Mouse (Mus musculus) midbrain, embryonic 16.5 days (tissue): Measurements from ENCODE around the gene Cfd. TPM values are rescaled to one million over a fixed set of nuclear protein-coding genes. Genes with fewer than 3 reads are reported as not detected.
A peak's percentile ranks its signal among the peaks of the same experiment; 100 is the strongest.

Experiments used
- ATAC-seq: fragments of 200-750 bp; cut with Nextera tagmentation; 2 replicates; pipeline ENCODE4 v1.8.0; 2017; ENCODE audit warnings: moderate TSS enrichment
- H3K27ac ChIP-seq: fragments of 300-500 bp; sonication (generic); 2 replicates; pipeline ENCODE4 v1.5.1; 2014; ENCODE audit warnings: mild to moderate bottlenecking, low read length, mixed read lengths
- H3K27me3 ChIP-seq: fragments of 300-500 bp; sonication (generic); 2 replicates; pipeline ENCODE4 v1.6.1; 2014; ENCODE audit warnings: low read depth, low read length, mixed read lengths; ENCODE audit not compliant: control insufficient read depth, insufficient read depth
- H3K36me3 ChIP-seq: fragments of 300-500 bp; sonication (generic); 2 replicates; pipeline ENCODE4 v1.6.1; 2014; ENCODE audit warnings: mild to moderate bottlenecking, low read length, moderate library complexity, mixed read lengths; ENCODE audit not compliant: control insufficient read depth, insufficient read depth
- H3K4me1 ChIP-seq: fragments of 300-500 bp; sonication (generic); 2 replicates; pipeline ENCODE4 v1.6.1; 2014; ENCODE audit warnings: mild to moderate bottlenecking, low read length, mixed read lengths; ENCODE audit not compliant: control insufficient read depth, insufficient read depth
- H3K4me2 ChIP-seq: fragments of 300-500 bp; sonication (generic); 2 replicates; pipeline ENCODE4 v1.6.1; 2014; ENCODE audit warnings: mild to moderate bottlenecking, low read length, mixed read lengths
- H3K4me3 ChIP-seq: fragments of 300-500 bp; sonication (generic); 2 replicates; pipeline ENCODE4 v1.5.1; 2014; ENCODE audit warnings: low read depth, mild to moderate bottlenecking, low read length, moderate library complexity, mixed read lengths
- H3K9ac ChIP-seq: fragments of 300-500 bp; sonication (generic); 2 replicates; pipeline ENCODE4 v1.6.1; 2014; ENCODE audit warnings: low read depth, low read length, mixed read lengths
- H3K9me3 ChIP-seq: fragments of 300-500 bp; sonication (generic); replicated peaks from 2 replicates; pipeline ENCODE4 v1.6.1; 2014; ENCODE audit warnings: mild to moderate bottlenecking, low read length, mixed read lengths; ENCODE audit not compliant: control insufficient read depth, poor library complexity, severe bottlenecking
- WGBS: fragments of 180-500 bp; shearing (Covaris S2); extraction: QIAGEN DNeasy Blood & Tissue Kit; methylation state at CpG from one replicate; pipeline ENCODE4 v1.1.7; 2014; 5-methylcytosine and 5-hydroxymethylcytosine counted together
- polyA plus RNA-seq: library from polyadenylated mRNA; unstranded; fragments of >200 nt; fragmentation: Nextera tagmentation; extraction: Ambion mirVana; gene quantifications from 2 replicates; pipeline ENCODE4 v1.2.1, GENCODE M21; 2015

Cfd gene
- polyA plus RNA-seq, 1 experiment from 2014 or later = 0.20 TPM

- H3K9me3 ChIP-seq = no peaks in the 10 kb centered on the region
- no peak overlapping the region for H3K9ac ChIP-seq
- H3K4me3 ChIP-seq = no peak overlapping the region
- 82% methylated on average over 11 of the region's 11 CpGs for WGBS
- H3K4me1 ChIP-seq = peaks cover 17% of the 10 kb centered on the region
- no peak for ATAC-seq
- H3K4me2 ChIP-seq = no peak overlapping the region
- H3K27me3 ChIP-seq = no peaks in the 10 kb centered on the region
- peaks cover 41% of the 10 kb centered on the region for H3K36me3 ChIP-seq
- H3K27ac ChIP-seq = no peak overlapping the region
These were observed 24.1 kb upstream of the Cfd start for GRCm38 (mm10) chr10:79866601-79867000.

- no peaks in the 10 kb centered on the region for H3K9me3 ChIP-seq
- H3K27me3 ChIP-seq = no peaks in the 10 kb centered on the region
- peaks cover 39% of the 10 kb centered on the region for H3K4me1 ChIP-seq
- H3K4me2 ChIP-seq = peak overlapping the region; percentile 97
- ATAC-seq = no peak
- H3K36me3 ChIP-seq = peaks cover 12% of the 10 kb centered on the region; the same call in 1 of the 2 replicates
- peak overlapping the region; percentile 50 for H3K4me3 ChIP-seq
- H3K27ac ChIP-seq = no peak overlapping the region
- H3K9ac ChIP-seq = no peak overlapping the region
- 92% methylated on average over 8 of the region's 8 CpGs for WGBS
These were observed 18.8 kb upstream of the Cfd start for GRCm38 (mm10) chr10:79871845-79872244.

- peak overlapping the region; percentile 97 for H3K4me2 ChIP-seq
- H3K27ac ChIP-seq = peak overlapping the region; percentile 90
- ATAC-seq = no peak
- H3K36me3 ChIP-seq = peaks cover 6% of the 10 kb centered on the region; the same call in 1 of the 2 replicates
- peak overlapping the region; percentile 50 for H3K4me3 ChIP-seq
- 34% methylated on average over 3 of the region's 3 CpGs for WGBS
- H3K9me3 ChIP-seq = no peaks in the 10 kb centered on the region
- H3K9ac ChIP-seq = peak overlapping the region; percentile 75
- peaks cover 36% of the 10 kb centered on the region for H3K4me1 ChIP-seq
- H3K27me3 ChIP-seq = no peaks in the 10 kb centered on the region
These were observed 17.8 kb upstream of the Cfd start for GRCm38 (mm10) chr10:79872862-79873261.

- Histone ChIP-seq H3K9ac (peak overlapping the region; percentile 75), H3K4me1 (peaks cover 36% of the 10 kb centered on the region), H3K9me3 (no peaks in the 10 kb centered on the region), H3K27me3 (no peaks in the 10 kb centered on the region), H3K27ac (peak overlapping the region; percentile 90), H3K4me3 (peak overlapping the region; percentile 50), H3K4me2 (peak overlapping the region; percentile 97), H3K36me3 (peaks cover 6% of the 10 kb centered on the region; the same call in 1 of the 2 replicates)
- WGBS = 3% methylated on average over 6 of the region's 6 CpGs
- ATAC-seq = peak; percentile 8; the same call in 1 of the 2 replicates
These were observed 17.3 kb upstream of the Cfd start for GRCm38 (mm10) chr10:79873313-79873712.

- WGBS = 0% methylated on average over 20 of the region's 26 CpGs
- Histone ChIP-seq H3K9ac (peak overlapping the region; percentile 75), H3K4me2 (peak overlapping the region; percentile 97), H3K27ac (peak overlapping the region; percentile 90), H3K4me1 (peaks cover 36% of the 10 kb centered on the region), H3K36me3 (peaks cover 6% of the 10 kb centered on the region; the same call in 1 of the 2 replicates), H3K27me3 (no peaks in the 10 kb centered on the region), H3K4me3 (peak overlapping the region; percentile 50), H3K9me3 (no peaks in the 10 kb centered on the region)
- peak; percentile 53 for ATAC-seq
These were observed 16.9 kb upstream of the Cfd start for GRCm38 (mm10) chr10:79873715-79874289.

- ATAC-seq = peak; percentile 93
These were observed 16.3 kb upstream of the Cfd start, which contains the start of the genes Prtn3 and Plppr3 for GRCm38 (mm10) chr10:79874290-79874862. Prtn3 (plus strand) TSS chr10:79874476. Plppr3 (minus strand) TSS chr10:79874634.

GRCm38 (mm10) chr10:79877174-79877573 is 13.5 kb upstream of the Cfd start:
- no peak for ATAC-seq
- H3K4me3 ChIP-seq = no peak overlapping the region

More at GRCm38 (mm10) chr10:79874290-79874862, 16.3 kb upstream of the Cfd start, which contains the start of the genes Prtn3 and Plppr3:
- peak within 1 kb of the TSS; percentile 90 for H3K27ac ChIP-seq
- no peaks in the 10 kb centered on the region for H3K9me3 ChIP-seq
- H3K36me3 ChIP-seq = peaks cover 6% of the 10 kb centered on the region; the same call in 1 of the 2 replicates
- peak within 1 kb of the TSS; percentile 50 for H3K4me3 ChIP-seq
- under 1% methylated on average over 45 of the region's 57 CpGs for WGBS
- peak within 1 kb of the TSS; percentile 75 for H3K9ac ChIP-seq
- H3K27me3 ChIP-seq = no peaks in the 10 kb centered on the region
- H3K4me1 ChIP-seq = peaks cover 30% of the 10 kb centered on the region
- H3K4me2 ChIP-seq = peak within 1 kb of the TSS; percentile 97

GRCm38 (mm10) chr10:79877757-79878156 is 12.9 kb upstream of the Cfd start:
- no peak overlapping the region for H3K27ac ChIP-seq

More at GRCm38 (mm10) chr10:79877174-79877573, 13.5 kb upstream of the Cfd start:
- no peaks in the 10 kb centered on the region for H3K9me3 ChIP-seq
- no peak overlapping the region for H3K27ac ChIP-seq
- peaks cover 2% of the 10 kb centered on the region; the same call in 1 of the 2 replicates for H3K27me3 ChIP-seq
- 60% methylated on average over 1 of the region's 1 CpGs for WGBS
- no peaks in the 10 kb centered on the region for H3K36me3 ChIP-seq
- H3K4me2 ChIP-seq = no peak overlapping the region
- H3K9ac ChIP-seq = no peak overlapping the region
- H3K4me1 ChIP-seq = peaks cover 17% of the 10 kb centered on the region

GRCm38 (mm10) chr10:79879527-79879926 is 11.1 kb upstream of the Cfd start:
- Histone ChIP-seq H3K27ac (no peak overlapping the region), H3K4me2 (no peak overlapping the region), H3K36me3 (no peaks in the 10 kb centered on the region), H3K4me3 (no peak overlapping the region), H3K9ac (no peak overlapping the region), H3K9me3 (no peaks in the 10 kb centered on the region), H3K27me3 (peaks cover 6% of the 10 kb centered on the region; the same call in 1 of the 2 replicates), H3K4me1 (peaks cover 11% of the 10 kb centered on the region)
- 39% methylated on average over 3 of the region's 3 CpGs for WGBS
- no peak for ATAC-seq

More at GRCm38 (mm10) chr10:79877757-79878156, 12.9 kb upstream of the Cfd start:
- peaks cover 11% of the 10 kb centered on the region for H3K4me1 ChIP-seq
- peaks cover 2% of the 10 kb centered on the region; the same call in 1 of the 2 replicates for H3K27me3 ChIP-seq
- WGBS = 37% methylated on average over 12 of the region's 12 CpGs
- H3K4me2 ChIP-seq = no peak overlapping the region
- no peak for ATAC-seq
- no peaks in the 10 kb centered on the region for H3K9me3 ChIP-seq
- no peaks in the 10 kb centered on the region for H3K36me3 ChIP-seq
- H3K9ac ChIP-seq = no peak overlapping the region
- H3K4me3 ChIP-seq = no peak overlapping the region
